Mouse (Mus musculus): ENCODE data around the gene Tubg1.
A peak's percentile ranks its signal among the peaks of the same experiment; 100 is the strongest.
"Not testable (repeated sequence)": the region's sequence is repeated elsewhere in the genome, so short reads cannot be mapped to it uniquely, and the experiment has no call there.

Tubg1 gene

GRCm38 (mm10) chr11:101103011-101103410 is 16.7 kb upstream of the Tubg1 start:
- DNase-seq (ENCODE audit: low read depth), result no peak

DNA sequence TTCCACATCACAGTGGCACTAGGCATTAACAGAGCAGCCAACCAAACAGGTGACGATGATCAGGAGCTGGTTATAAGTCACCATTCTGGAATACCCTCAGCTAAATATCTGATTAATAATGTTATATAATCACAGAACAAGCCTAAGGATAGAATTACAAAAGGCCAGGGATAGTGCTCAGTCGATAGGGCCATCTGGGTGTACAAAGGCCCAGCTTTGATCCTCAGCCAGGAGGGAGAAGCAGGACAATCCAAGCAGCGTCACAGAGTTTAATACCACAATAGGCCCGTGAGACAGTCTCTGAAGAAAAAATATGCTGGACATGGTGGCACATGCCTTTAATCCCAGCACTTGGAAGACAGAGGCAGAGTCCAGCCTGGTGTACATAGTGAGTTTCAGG is 10.4 kb upstream of the Tubg1 start:
- no peak for DNase-seq (ENCODE audit: low read depth)

- DNase-seq (ENCODE audit: low read depth), result no peak
These were observed 9.0 kb upstream of the Tubg1 start for GRCm38 (mm10) chr11:101110708-101111107.

GRCm38 (mm10) chr11:101111178-101111577 is 8.6 kb upstream of the Tubg1 start:
- no peak for DNase-seq (ENCODE audit: low read depth)

- no peak for DNase-seq (ENCODE audit: low read depth)
These were observed 7.6 kb upstream of the Tubg1 start for GRCm38 (mm10) chr11:101112186-101112585.

DNA sequence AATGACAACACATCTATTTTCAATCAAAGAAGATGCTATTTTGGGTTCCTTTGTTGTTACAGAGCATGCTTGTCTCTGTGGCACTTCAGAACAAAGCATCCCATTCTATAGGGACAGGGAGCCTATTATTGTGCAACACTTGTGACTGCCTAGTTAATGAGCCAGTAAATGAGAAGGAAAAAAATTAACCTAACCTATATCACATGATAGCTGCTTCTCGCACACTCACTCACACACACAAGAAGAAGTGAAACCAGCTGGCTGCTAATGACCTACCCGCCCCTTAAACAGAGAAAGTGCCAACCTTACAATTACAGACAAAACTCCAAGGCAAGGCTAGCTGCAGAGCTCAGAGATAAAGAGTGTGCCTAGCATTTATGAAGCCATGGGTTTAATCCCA is 4.2 kb upstream of the Tubg1 start:
- no peak for DNase-seq (ENCODE audit: low read depth)

- no peak for DNase-seq (ENCODE audit: low read depth)
These were observed 1.6 kb upstream of the Tubg1 start for GRCm38 (mm10) chr11:101118105-101118504.

- peak; percentile 33 for DNase-seq (ENCODE audit: low read depth)
These were observed 492 bp upstream of the Tubg1 start for GRCm38 (mm10) chr11:101119131-101119760.

GRCm38 (mm10) chr11:101120545-101121188 is 929 bp downstream of the Tubg1 start:
- no peak for DNase-seq (ENCODE audit: low read depth)

GRCm38 (mm10) chr11:101124494-101124893 is 4.8 kb downstream of the Tubg1 start:
- DNase-seq (ENCODE audit: low read depth), result not testable (repeated sequence)

GRCm38 (mm10) chr11:101125008-101125407 is 5.3 kb downstream of the Tubg1 start:
- not testable (repeated sequence) for DNase-seq (ENCODE audit: low read depth)

GRCm38 (mm10) chr11:101127075-101127474 is 7.3 kb downstream of the Tubg1 start:
- DNase-seq (ENCODE audit: low read depth), result peak; percentile 35

DNA sequence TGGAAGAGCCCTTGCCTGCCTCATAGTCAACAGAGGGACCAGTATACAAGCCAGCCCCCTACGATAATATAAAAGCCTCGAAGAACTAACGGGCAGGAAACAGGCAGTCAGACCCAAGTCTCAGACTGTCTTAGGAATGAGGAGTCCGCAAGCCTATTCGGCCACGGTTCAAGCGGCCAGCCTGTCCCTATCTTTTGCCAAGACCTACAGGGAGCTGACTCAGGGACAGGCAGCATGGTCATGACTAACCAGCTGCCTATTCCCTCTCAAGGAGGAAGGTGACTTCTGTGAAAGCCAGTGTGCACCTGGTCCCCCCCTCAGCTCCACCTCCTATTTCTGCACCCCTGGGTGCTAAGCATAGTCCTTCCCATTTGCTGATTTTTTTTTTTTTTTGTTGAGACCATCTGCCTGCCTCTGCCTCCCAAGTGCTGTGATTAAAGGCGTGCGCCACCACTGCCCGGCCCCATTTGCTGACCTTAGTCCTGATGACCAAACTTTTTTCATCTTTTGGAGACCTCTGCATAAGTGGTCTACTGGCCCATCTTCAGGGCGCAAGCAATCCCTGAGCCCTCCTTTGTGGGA is 9.3 kb downstream of the Tubg1 start:
- DNase-seq (ENCODE audit: low read depth), result no peak

- no peak for DNase-seq (ENCODE audit: low read depth)
These were observed 10.5 kb downstream of the Tubg1 start for GRCm38 (mm10) chr11:101130056-101130756.

DNA sequence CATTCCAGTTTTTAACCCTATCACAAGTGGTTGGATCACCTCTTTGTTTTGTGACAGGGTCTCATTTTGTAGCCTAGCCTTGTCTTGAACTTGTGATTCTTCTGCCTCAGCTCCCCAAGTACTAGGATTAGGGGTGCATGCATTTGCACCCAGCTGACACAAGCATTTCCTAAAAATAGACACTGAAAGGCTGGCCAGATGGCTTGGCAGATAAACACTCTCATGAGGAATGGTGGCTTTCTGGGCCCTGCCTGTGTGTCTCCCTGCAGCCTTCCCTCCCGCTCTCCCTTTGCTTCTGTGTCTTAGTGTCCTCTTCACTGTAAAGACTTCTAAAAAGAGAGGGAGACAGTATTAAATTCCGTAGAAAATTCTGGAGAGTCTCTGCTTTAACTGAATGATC is 11.4 kb downstream of the Tubg1 start:
- DNase-seq (ENCODE audit: low read depth), result no peak

DNA sequence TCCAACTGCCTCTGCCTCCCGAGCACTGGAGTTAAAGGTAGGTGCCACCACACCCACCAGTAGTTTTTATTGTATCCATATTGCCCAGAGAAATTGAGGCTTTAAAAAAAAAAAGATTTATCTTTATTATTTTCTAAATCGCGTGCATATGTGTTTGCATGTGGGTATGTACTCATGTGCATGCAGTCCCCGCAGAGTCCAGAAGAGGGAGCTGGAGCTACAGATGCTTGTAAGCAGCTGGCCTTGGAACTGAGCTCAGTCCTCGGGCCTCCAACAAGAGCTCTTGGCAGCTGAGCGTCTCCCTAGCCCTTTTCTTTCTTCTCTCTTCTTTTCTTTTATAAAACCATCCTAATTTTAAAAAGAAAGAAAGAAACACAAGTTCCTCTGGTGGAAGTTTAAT is 12.0 kb downstream of the Tubg1 start:
- DNase-seq (ENCODE audit: low read depth), result peak; percentile 66

- DNase-seq (ENCODE audit: low read depth), result no peak
These were observed 13.3 kb downstream of the Tubg1 start for GRCm38 (mm10) chr11:101133037-101133436.

DNA sequence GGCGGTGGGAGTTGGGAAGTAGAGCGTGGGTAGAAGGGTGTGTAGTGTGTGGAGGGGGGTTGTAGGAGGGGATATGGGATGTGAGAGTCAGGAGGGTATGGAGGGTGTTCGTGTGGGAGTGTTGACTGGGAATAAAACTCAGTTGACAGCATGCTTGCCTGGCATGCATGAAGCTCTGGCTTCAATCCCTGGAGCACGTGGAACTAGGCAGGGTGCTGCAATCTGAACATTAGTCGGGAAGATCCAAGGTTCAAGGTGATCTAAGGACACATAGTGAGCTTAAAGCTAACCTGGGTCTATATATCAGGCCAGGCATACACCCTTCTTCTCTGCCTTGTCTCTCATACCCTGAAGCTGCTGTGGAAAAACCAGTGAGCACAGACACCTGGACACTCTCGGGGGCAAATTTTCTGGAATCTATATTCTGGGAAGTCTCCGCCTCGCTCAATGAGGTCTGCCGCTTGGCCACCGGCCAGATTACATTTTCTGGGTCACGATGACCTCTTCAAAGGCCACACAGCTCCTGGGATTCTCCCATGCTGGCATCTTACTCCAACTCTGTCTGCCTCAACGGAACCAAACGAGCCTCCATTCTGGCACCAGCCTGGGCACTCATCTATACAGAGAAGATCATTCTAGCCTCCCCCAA is 14.6 kb downstream of the Tubg1 start:
- no peak for DNase-seq (ENCODE audit: low read depth)

DNA sequence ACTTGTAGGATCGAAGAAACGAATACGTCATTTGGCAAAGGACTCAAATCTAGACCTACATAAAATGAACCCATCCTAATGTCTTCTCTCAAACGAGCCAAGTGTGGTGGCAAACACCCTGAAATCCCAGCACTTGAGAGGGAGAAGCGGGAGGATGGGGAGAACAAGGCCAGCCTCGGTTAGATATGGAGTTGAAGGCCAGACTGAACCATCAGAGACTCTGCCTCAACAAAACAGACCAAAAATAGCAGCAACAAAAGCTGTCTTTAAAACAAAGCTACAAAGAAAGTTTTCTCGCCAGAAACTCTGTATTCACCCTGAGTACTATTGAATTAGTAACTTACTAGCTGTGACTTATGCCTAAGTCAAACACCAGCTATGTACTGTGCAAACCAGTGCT is 17.3 kb downstream of the Tubg1 start:
- no peak for DNase-seq (ENCODE audit: low read depth)

DNA sequence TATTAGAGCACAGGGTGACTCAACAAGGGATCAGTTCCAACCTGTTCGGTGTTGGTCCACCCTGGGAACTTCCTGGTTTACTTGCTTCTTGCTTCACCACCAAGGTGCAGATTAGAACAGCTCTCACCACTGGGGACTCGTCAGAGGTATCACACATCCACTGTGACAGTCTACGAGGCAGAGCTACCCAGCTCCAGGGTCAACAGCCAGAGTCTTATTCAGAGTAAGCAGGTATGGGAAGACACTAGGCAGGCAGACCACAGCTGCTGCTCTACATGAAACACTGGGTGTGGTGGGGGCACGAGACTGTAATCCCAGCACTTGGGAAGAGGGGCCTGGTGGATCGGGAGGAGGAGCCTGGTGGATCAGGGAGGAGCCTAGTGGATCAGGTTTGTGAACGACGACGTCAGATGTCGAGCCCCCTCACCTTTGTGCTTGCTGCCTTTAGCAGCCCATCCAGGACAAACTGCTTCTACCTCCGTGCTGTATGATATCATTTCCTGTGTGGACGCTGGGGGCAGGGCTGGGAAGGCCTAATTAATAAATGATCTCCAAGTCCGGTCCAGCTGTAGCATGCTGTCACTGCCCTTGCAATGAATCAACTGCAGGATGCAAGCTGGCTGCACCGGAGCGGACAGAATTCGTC is 18.9 kb downstream of the Tubg1 start:
- DNase-seq (ENCODE audit: low read depth), result no peak

DNA sequence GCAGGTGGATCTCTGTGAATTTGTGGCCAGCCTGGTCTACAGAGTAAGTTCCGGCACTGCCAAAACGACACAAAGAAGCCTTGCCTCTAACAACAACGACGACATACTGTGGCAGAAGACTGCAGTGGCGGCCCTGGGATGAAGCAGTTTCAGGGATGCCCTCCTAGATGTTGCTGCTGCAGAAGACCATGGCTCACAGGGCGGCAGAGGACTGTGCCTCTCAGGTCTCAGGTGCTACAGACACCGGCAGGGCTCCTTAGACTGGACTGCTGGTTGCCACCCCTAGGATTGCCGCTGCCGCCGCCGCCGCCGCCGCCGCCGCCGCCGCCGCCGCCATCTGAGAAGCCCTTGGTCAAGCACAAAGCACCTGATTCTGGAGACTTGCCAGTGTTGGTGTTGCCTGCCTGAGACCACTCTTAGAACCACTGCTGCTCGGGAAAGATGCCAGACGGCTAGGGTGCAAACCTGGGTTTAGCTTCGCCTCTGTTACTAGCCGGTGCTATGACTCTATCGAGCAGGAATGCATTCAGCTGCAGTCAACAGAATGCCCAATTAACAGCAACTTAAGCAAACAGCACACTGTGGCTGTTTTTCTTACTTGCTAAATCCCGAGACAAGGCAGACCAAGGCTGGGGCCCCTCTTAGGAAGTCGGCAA is 20.6 kb downstream of the Tubg1 start:
- DNase-seq (ENCODE audit: low read depth), result peak; percentile 50

Measured in NIH3T3 (cell line).